ENCODE assay signal across 24 mouse cellular contexts in genomic region chr6:97384918-97385317, GRCm38 (mm10).
DNase-seq lines count a peak whose midpoint lies in the region; ATAC-seq and TF ChIP-seq lines count a peak whose summit lies in the region.
"Had no signal": no experiment of that assay in that cellular context is flagged by ENCODE, and none has a peak within 500 bp of the region (broad histone marks: within the 10 kb centered on the region; RNA-seq: fewer than 3 reads in every experiment).

No protein-coding gene starts in this region.

- no peaks in the 10 kb centered on the region for H3K36me3 ChIP-seq in lung, postnatal 0 days (ENCODE audit: insufficient read depth, low read length)
- H3K36me3 ChIP-seq in myocyte (ENCODE audit: control insufficient read depth, insufficient read depth), result no peaks in the 10 kb centered on the region
- H3K36me3 ChIP-seq: embryonic facial prominence, embryonic 13.5 days; heart, embryonic 15.5 days; hindbrain, embryonic 12.5 days; limb, embryonic 12.5 days; liver, embryonic 15.5 days; neural tube, embryonic 13.5 days had no signal

- no peak for TF ChIP-seq POLR2A in myocyte (IDR thresholded peaks at IDR 0.05; ENCODE audit: insufficient read length, low read depth)

- no peak for ATAC-seq in lung, postnatal 0 days
- no peak for ATAC-seq in frontal cortex, adult (ENCODE audit: low TSS enrichment)
- ATAC-seq: forebrain, postnatal 0 days; intestine, embryonic 16.5 days had no signal

- no peaks in the 10 kb centered on the region for H3K4me1 ChIP-seq in lung, postnatal 0 days (ENCODE audit: insufficient read depth, low read depth, low read length)
- H3K4me1 ChIP-seq: embryonic facial prominence, embryonic 13.5 days; heart, embryonic 10.5 days; heart, embryonic 15.5 days; hindbrain, embryonic 12.5 days; limb, embryonic 12.5 days; liver, embryonic 15.5 days had no signal

- no peaks in the 10 kb centered on the region for H3K79me2 ChIP-seq in myocyte (ENCODE audit: control insufficient read depth, insufficient read depth)

- no peaks in the 10 kb centered on the region for H3K27me3 ChIP-seq in lung, postnatal 0 days (replicated peaks; ENCODE audit: insufficient read depth, low read length)
- no peaks in the 10 kb centered on the region for H3K27me3 ChIP-seq in myocyte (ENCODE audit: control insufficient read depth, insufficient read depth, insufficient read length)
- H3K27me3 ChIP-seq: embryonic facial prominence, embryonic 13.5 days; heart, embryonic 15.5 days; hindbrain, embryonic 12.5 days; limb, embryonic 12.5 days; liver, embryonic 15.5 days; neural tube, embryonic 13.5 days had no signal

- no peak overlapping the region for H3K4me2 ChIP-seq in lung, postnatal 0 days (replicated peaks; ENCODE audit: low read depth, low read length)
- H3K4me2 ChIP-seq in myocyte (ENCODE audit: low read depth), result no peak overlapping the region
- H3K4me2 ChIP-seq: embryonic facial prominence, embryonic 13.5 days; heart, embryonic 15.5 days; hindbrain, embryonic 12.5 days; limb, embryonic 12.5 days; liver, embryonic 15.5 days; neural tube, embryonic 13.5 days had no signal

- H3K27ac ChIP-seq in lung, postnatal 0 days (ENCODE audit: low read length), result no peak overlapping the region
- H3K27ac ChIP-seq: embryonic facial prominence, embryonic 13.5 days; heart, embryonic 10.5 days; heart, embryonic 15.5 days; hindbrain, embryonic 12.5 days; left cerebral cortex, adult 2 months; limb, embryonic 12.5 days; liver, embryonic 15.5 days; midbrain, embryonic 10.5 days; neural tube, embryonic 13.5 days had no signal

- H3K4me3 ChIP-seq in lung, postnatal 0 days (ENCODE audit: low read depth, low read length), result no peak overlapping the region
- H3K4me3 ChIP-seq in myocyte, result no peak overlapping the region
- H3K4me3 ChIP-seq: embryonic facial prominence, embryonic 13.5 days; heart, embryonic 10.5 days; heart, embryonic 15.5 days; hindbrain, embryonic 12.5 days; left cerebral cortex, adult 2 months; limb, embryonic 12.5 days; liver, embryonic 15.5 days; midbrain, embryonic 10.5 days; neural tube, embryonic 13.5 days had no signal

- H3K9ac ChIP-seq in lung, postnatal 0 days (replicated peaks; ENCODE audit: low read depth), result no peak overlapping the region
- H3K9ac ChIP-seq: embryonic facial prominence, embryonic 13.5 days; forebrain, postnatal 0 days; heart, embryonic 15.5 days; hindbrain, embryonic 12.5 days; limb, embryonic 12.5 days; liver, embryonic 15.5 days; neural tube, embryonic 13.5 days had no signal

- peak; percentile 75 for DNase-seq in heart, adult 11 months
- DNase-seq in heart, adult 18-20 months, result no peak
- peak; percentile 45 for DNase-seq in lung, postnatal 0 days (ENCODE audit: low spot score)
- no peak for DNase-seq in lung, postnatal 4 days
- DNase-seq: B cell, adult 2 months; cerebellum, adult 11 months; cerebellum, adult 9-11 months; forebrain, postnatal 0 days; gastrocnemius, postnatal 10 days; kidney, adult 8-10 months; kidney, postnatal 10 days; right cerebral cortex, postnatal 4 days had no signal

- 75% methylated on average over 5 of the region's 5 CpGs for WGBS in lung, postnatal 0 days

- no peaks in the 10 kb centered on the region for H3K9me3 ChIP-seq in lung, postnatal 0 days (ENCODE audit: low read length)
- H3K9me3 ChIP-seq: embryonic facial prominence, embryonic 13.5 days; heart, embryonic 10.5 days; heart, embryonic 15.5 days; hindbrain, embryonic 12.5 days; limb, embryonic 12.5 days; liver, embryonic 15.5 days; midbrain, embryonic 10.5 days; neural tube, embryonic 13.5 days had no signal

- TF ChIP-seq CTCF in lung, postnatal 0 days (IDR thresholded peaks at IDR 0.05), result no peak

- TF ChIP-seq EP300 in lung, postnatal 0 days (IDR thresholded peaks at IDR 0.05), result no peak

- no peak overlapping the region for H3ac ChIP-seq in myocyte (ENCODE audit: control insufficient read depth, insufficient read length)

TF ChIP-seq in myocyte, 11 proteins besides CTCF, POLR2A, EP300 and RAD21:
- TF ChIP-seq MYOG (IDR thresholded peaks at IDR 0.05; ENCODE audit: control insufficient read depth in 1 of 3, insufficient read depth in 1 of 3, insufficient read length in 2 of 3, low read depth in 2 of 3) (peak in 1 of 3 experiments; percentile 71), TCF12 (IDR thresholded peaks at IDR 0.05; ENCODE audit: insufficient read depth, poor library complexity, severe bottlenecking) (no peak), MYOD1 (IDR thresholded peaks at IDR 0.05; ENCODE audit: control insufficient read depth in 1 of 3, insufficient read length in 2 of 3, low read depth in 2 of 3) (peak in 2 of 3 experiments; percentile 17 to 45)
TF ChIP-seq in myocyte: peak in this region for 2.

Comparison
In these comparisons a context has a peak if more than half of its experiments do, and no peak if none do; other contexts are left out.
1. DNase-seq: peak in heart, adult 11 months (single experiment) and lung, postnatal 0 days (single experiment); none in heart, adult 18-20 months (0 of 2) and lung, postnatal 4 days (0 of 2).